Mouse (Mus musculus) embryonic fibroblast, embryonic 13.5 days (primary cell): ENCODE measurements around the gene Mybphl.

Source experiments
- CTCF ChIP-seq: IDR thresholded peaks from 2 replicates; pipeline ENCODE4 v1.5.1; 2011; ENCODE audit warnings: mild to moderate bottlenecking, control low read depth, low read length, moderate library complexity, borderline replicate concordance; ENCODE audit not compliant: insufficient read depth
- POLR2A ChIP-seq: IDR thresholded peaks from 2 replicates; pipeline ENCODE4 v1.6.1; 2011; ENCODE audit warnings: low read depth, mild to moderate bottlenecking, control low read depth, low read length, moderate library complexity

DNA sequence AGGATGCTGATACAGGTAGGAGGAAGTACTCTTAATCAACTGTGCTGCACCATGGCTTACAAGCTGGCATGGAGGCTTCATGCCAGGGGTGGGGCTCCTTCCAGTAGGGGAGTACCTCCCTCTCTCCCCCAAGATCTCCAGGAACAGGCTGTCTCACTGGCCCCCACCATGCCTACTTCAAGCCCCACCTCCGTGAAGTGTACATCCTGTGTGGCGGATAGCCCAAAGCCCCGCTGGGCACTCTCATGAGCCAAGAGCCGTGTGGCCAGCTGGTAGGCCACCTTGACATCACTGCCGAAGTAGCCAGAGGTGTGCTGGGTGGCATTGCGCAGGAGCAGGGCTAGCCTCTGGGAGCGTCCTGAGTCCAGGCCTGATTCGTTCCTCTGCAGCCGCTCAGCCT lies 33.6 kb downstream of the Mybphl start:
- TF ChIP-seq POLR2A (no peak), CTCF (no peak)
